Mouse (Mus musculus) heart, embryonic 15.5 days (tissue): ENCODE data around the gene Zfp759. TPM values are rescaled to one million over a fixed set of nuclear protein-coding genes. Genes with fewer than 3 reads are reported as not detected.
"Not testable (repeated sequence)": the region's sequence is repeated elsewhere in the genome, so short reads cannot be mapped to it uniquely, and the experiment has no call there.

Experiments used
- ATAC-seq: fragments of 200-750 bp; cut with Nextera tagmentation; replicated peaks from 2 replicates; pipeline ENCODE4 v1.8.0; 2017; ENCODE audit warnings: low read depth, moderate TSS enrichment; ENCODE audit not compliant: insufficient number of reproducible peaks, insufficient read depth, low FRiP score
- H3K27ac ChIP-seq: fragments of 300-500 bp; sonication (generic); 2 replicates; pipeline ENCODE4 v1.5.1; 2015; ENCODE audit warnings: mild to moderate bottlenecking, inconsistent platforms
- H3K27me3 ChIP-seq: fragments of 300-500 bp; sonication (generic); 2 replicates; pipeline ENCODE4 v1.6.1; 2015; ENCODE audit warnings: inconsistent platforms
- H3K36me3 ChIP-seq: fragments of 300-500 bp; sonication (generic); 2 replicates; pipeline ENCODE4 v1.6.1; 2015; ENCODE audit warnings: mild to moderate bottlenecking, inconsistent platforms
- H3K4me1 ChIP-seq: fragments of 300-500 bp; sonication (generic); replicated peaks from 2 replicates; pipeline ENCODE4 v1.6.1; 2015; ENCODE audit warnings: inconsistent platforms
- H3K4me2 ChIP-seq: fragments of 300-500 bp; sonication (generic); 2 replicates; pipeline ENCODE4 v1.6.1; 2015; ENCODE audit warnings: inconsistent platforms, mild to moderate bottlenecking, moderate library complexity
- H3K4me3 ChIP-seq: fragments of 300-500 bp; sonication (generic); 2 replicates; pipeline ENCODE4 v1.5.1; 2015; ENCODE audit warnings: mild to moderate bottlenecking, inconsistent platforms
- H3K9ac ChIP-seq: fragments of 300-500 bp; sonication (generic); 2 replicates; pipeline ENCODE4 v1.6.1; 2015; ENCODE audit warnings: mild to moderate bottlenecking, inconsistent platforms
- H3K9me3 ChIP-seq: fragments of 300-500 bp; sonication (generic); replicated peaks from 2 replicates; pipeline ENCODE4 v1.6.1; 2016; ENCODE audit warnings: inconsistent platforms
- WGBS: fragments of 180-500 bp; shearing (Covaris S2); methylation state at CpG from one replicate; pipeline ENCODE4 v1.1.7; 2015; ENCODE audit warnings: mixed read lengths; 5-methylcytosine and 5-hydroxymethylcytosine counted together
- polyA plus RNA-seq: library from polyadenylated mRNA; unstranded; fragments of >200 nt; fragmentation: Nextera tagmentation; extraction: Ambion mirVana; gene quantifications from 2 replicates; pipeline ENCODE4 v1.2.1, GENCODE M21; 2015

Gene Zfp759
- 1.5 and 1.6 TPM in 2 replicates for polyA plus RNA-seq

DNA sequence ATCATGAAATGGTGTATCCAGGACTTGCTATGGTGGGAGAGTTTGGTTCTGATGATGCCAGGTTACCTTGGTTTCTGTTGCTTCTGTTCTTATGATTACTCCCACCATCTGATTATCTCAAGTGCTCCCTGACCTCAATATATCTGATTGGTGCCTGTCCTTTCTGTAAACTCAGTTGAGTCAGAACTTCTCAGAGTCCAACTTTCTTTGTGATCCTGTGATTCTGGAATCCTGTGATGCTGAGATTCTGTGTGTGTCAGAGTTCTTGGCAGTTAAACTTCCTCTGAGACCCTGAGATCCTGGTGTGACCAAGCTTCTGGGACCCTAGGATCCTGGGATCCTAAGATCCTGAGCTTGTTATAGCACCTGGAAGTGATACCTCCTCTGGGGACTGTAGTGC is at the start of gene Zfp759:
Zfp759 (plus strand) TSS at position 301 of the 400 bp plus-strand sequence.
- H3K9ac ChIP-seq, H3K4me2 ChIP-seq, H3K27ac ChIP-seq, H3K4me3 ChIP-seq, H3K9me3 ChIP-seq, ATAC-seq, H3K4me1 ChIP-seq, H3K36me3 ChIP-seq, H3K27me3 ChIP-seq: not testable (repeated sequence)

GRCm38 (mm10) chr13:67072786-67073185 is 48.7 kb upstream of the Zfp759 start:
- H3K27ac ChIP-seq = no peak overlapping the region
- no peak for ATAC-seq
- no peak overlapping the region for H3K4me3 ChIP-seq
- no peak overlapping the region for H3K4me2 ChIP-seq
- H3K4me1 ChIP-seq = no peaks in the 10 kb centered on the region
- 94% methylated on average over 2 of the region's 2 CpGs for WGBS
- peaks cover 30% of the 10 kb centered on the region for H3K9me3 ChIP-seq
- H3K27me3 ChIP-seq = no peaks in the 10 kb centered on the region
- H3K36me3 ChIP-seq = peaks cover 52% of the 10 kb centered on the region
- H3K9ac ChIP-seq = no peak overlapping the region

DNA sequence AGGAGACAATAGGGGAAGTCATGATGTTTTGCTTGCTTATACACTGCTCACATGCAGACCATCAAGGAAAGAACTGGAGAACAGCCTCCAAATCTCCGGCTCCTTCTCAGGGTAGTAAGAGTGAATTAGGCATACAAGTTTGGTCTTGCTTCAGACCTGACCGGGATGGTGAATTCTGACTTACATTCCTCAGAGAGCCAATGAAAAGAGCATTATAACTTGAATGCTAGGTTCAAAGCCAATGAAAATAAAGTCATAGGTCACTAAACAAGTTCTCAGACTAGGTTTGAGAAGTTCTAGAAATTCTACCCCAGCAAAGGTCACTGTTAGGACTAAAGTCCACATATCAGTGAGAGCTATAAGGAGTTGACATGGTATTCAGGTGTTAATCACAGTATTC is 44.2 kb upstream of the Zfp759 start:
- WGBS = 90% methylated on average over 2 of the region's 2 CpGs
- Histone ChIP-seq H3K4me3 (no peak overlapping the region), H3K4me2 (no peak overlapping the region), H3K9ac (no peak overlapping the region), H3K36me3 (peaks cover 26% of the 10 kb centered on the region), H3K27me3 (no peaks in the 10 kb centered on the region), H3K9me3 (peaks cover 5% of the 10 kb centered on the region; the same call in 1 of the 2 replicates), H3K4me1 (peaks cover 9% of the 10 kb centered on the region), H3K27ac (no peak overlapping the region)
- ATAC-seq = no peak

DNA sequence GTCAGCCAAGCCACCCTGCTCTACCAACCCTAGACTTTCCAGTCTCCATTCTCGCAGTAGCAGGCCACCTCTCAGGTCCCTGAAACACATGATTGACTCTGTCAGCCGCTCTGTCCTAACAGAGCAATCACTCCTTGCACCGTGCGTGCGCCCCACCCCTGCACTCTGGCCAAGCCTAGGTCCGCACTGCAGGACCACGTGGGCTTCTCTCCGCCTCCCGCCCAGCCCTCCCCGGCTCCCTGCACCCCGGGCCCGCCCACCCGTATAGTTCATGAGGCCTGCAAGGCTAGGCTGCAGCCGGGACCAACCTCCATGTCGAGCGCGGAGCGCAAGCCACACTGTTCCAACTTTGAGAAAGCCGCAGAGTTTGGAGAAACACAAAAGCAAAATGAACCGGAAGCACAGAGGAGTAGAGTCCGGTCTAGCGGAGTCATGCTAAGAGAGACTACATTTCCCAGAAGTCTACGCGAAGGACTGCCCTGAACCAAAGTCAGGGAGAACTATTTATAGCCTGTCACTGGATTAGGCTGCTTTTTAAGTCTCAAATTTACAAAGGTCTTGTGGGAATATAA is 40.2 kb upstream of the Zfp759 start:
- WGBS = under 1% methylated on average over 24 of the region's 24 CpGs
- Histone ChIP-seq H3K4me1 (peaks cover 9% of the 10 kb centered on the region), H3K27me3 (no peaks in the 10 kb centered on the region), H3K4me3 (peak overlapping the region; percentile 73), H3K27ac (peak overlapping the region; percentile 91), H3K36me3 (peaks cover 4% of the 10 kb centered on the region), H3K4me2 (peak overlapping the region; percentile 90), H3K9ac (peak overlapping the region; percentile 79), H3K9me3 (no peaks in the 10 kb centered on the region)
- ATAC-seq = peak; percentile 100

GRCm38 (mm10) chr13:67081946-67082345 is 39.5 kb upstream of the Zfp759 start:
- H3K27me3 ChIP-seq = no peaks in the 10 kb centered on the region
- H3K4me2 ChIP-seq = peak overlapping the region; percentile 90
- H3K4me1 ChIP-seq = peaks cover 9% of the 10 kb centered on the region
- WGBS = 79% methylated on average over 1 of the region's 1 CpGs
- 0 out of 2 replicates have a peak overlapping the region, but pooled peaks have one; percentile 79 for H3K9ac ChIP-seq
- H3K4me3 ChIP-seq = peak overlapping the region; percentile 73
- no peak for ATAC-seq
- H3K36me3 ChIP-seq = peaks cover 3% of the 10 kb centered on the region; the same call in 1 of the 2 replicates
- H3K27ac ChIP-seq = peak overlapping the region; percentile 91
- H3K9me3 ChIP-seq = no peaks in the 10 kb centered on the region

DNA sequence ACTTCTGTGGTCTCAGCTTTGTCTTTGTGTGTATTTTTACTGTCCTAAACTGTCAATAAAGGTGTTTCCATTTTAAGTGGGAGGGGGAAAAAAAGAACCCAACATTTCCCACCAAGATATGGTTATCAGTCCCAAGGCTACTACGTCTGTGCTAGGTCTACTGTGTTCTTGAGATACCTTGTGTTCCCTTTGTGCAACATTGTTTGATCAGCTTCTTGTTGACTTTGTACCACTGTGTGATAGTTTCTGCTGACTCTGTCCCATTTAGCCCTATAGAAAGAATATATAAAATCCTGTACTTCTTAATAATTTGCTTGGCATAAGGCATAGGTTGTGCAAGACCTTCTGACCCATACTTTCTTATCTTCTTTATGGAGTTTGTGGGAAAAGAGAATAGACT is 31.3 kb upstream of the Zfp759 start:
- Histone ChIP-seq H3K4me3 (no peak overlapping the region), H3K9me3 (no peaks in the 10 kb centered on the region), H3K4me1 (no peaks in the 10 kb centered on the region), H3K27me3 (no peaks in the 10 kb centered on the region), H3K9ac (no peak overlapping the region), H3K27ac (no peak overlapping the region), H3K36me3 (no peaks in the 10 kb centered on the region), H3K4me2 (no peak overlapping the region)
- 52% methylated on average over 1 of the region's 1 CpGs for WGBS
- ATAC-seq = no peak

GRCm38 (mm10) chr13:67097876-67098275 is 23.6 kb upstream of the Zfp759 start, which contains the start of gene Zfp708:
Gene Zfp708 (minus strand): TSS chr13:67097976.
- WGBS = 86% methylated on average over 10 of the region's 10 CpGs
- H3K36me3 ChIP-seq = peaks cover 5% of the 10 kb centered on the region; the same call in 1 of the 2 replicates
- no peaks in the 10 kb centered on the region for H3K9me3 ChIP-seq
- H3K4me3 ChIP-seq = no peak within 1 kb of the TSS
- H3K4me1 ChIP-seq = no peaks in the 10 kb centered on the region
- no peaks in the 10 kb centered on the region for H3K27me3 ChIP-seq
- ATAC-seq = no peak
- no peak within 1 kb of the TSS for H3K27ac ChIP-seq
- no peak within 1 kb of the TSS for H3K4me2 ChIP-seq
- no peak within 1 kb of the TSS for H3K9ac ChIP-seq

- 54% methylated on average over 9 of the region's 9 CpGs for WGBS
- H3K4me3 ChIP-seq = peak overlapping the region; percentile 75
- H3K27ac ChIP-seq = peak overlapping the region; percentile 94
- peak overlapping the region; percentile 80 for H3K4me2 ChIP-seq
- peaks cover 8% of the 10 kb centered on the region for H3K36me3 ChIP-seq
- H3K4me1 ChIP-seq = peaks cover 11% of the 10 kb centered on the region
- H3K27me3 ChIP-seq = no peaks in the 10 kb centered on the region
- peak overlapping the region; percentile 76 for H3K9ac ChIP-seq
- ATAC-seq = 0 out of 2 replicates have a peak, but pooled peaks have one; percentile 19
- no peaks in the 10 kb centered on the region for H3K9me3 ChIP-seq
These were observed 13.8 kb upstream of the Zfp759 start for GRCm38 (mm10) chr13:67107681-67108080.

- peak within 1 kb of the TSS; percentile 94 for H3K27ac ChIP-seq
- ATAC-seq = peak; percentile 95
- H3K27me3 ChIP-seq = no peaks in the 10 kb centered on the region
- H3K4me2 ChIP-seq = peak within 1 kb of the TSS; percentile 80
- H3K4me3 ChIP-seq = peak within 1 kb of the TSS; percentile 75
- peak within 1 kb of the TSS; percentile 76 for H3K9ac ChIP-seq
- peaks cover 11% of the 10 kb centered on the region for H3K4me1 ChIP-seq
- no peaks in the 10 kb centered on the region for H3K9me3 ChIP-seq
- WGBS = under 1% methylated on average over 17 of the region's 17 CpGs
- H3K36me3 ChIP-seq = peaks cover 8% of the 10 kb centered on the region
These were observed 13.2 kb upstream of the Zfp759 start, which contains the start of gene Gm28557 for GRCm38 (mm10) chr13:67108194-67108820. Gene Gm28557 (minus strand): TSS chr13:67108604.

DNA sequence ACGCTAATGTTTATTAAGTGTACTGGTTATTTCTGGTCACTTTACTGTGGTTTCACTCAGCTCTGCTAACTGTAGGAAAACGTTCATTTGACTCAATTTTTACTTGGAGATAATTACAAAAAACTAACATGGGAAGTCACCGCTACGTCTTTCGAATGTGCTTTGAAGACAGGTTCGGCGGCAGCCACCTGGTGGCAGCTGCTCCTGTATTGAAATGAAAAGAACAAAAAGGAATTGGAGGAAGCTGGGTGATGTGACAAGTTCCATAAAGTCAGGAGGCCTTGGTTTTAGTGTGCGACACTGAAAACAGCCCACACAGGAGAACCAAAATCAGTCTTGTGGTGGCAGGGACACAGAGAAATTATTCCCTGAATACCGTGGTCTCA is 12.6 kb upstream of the Zfp759 start:
- peak overlapping the region; percentile 80 for H3K4me2 ChIP-seq
- ATAC-seq = peak; percentile 32; the same call in 1 of the 2 replicates
- H3K4me3 ChIP-seq = peak overlapping the region; percentile 75
- 0 out of 2 replicates have a peak overlapping the region, but pooled peaks have one; percentile 13 for H3K27ac ChIP-seq
- no peaks in the 10 kb centered on the region for H3K27me3 ChIP-seq
- 7% methylated on average over 9 of the region's 9 CpGs for WGBS
- H3K9ac ChIP-seq = peak overlapping the region; percentile 23; the same call in 1 of the 2 replicates
- H3K4me1 ChIP-seq = peaks cover 11% of the 10 kb centered on the region
- no peaks in the 10 kb centered on the region for H3K9me3 ChIP-seq
- peaks cover 8% of the 10 kb centered on the region for H3K36me3 ChIP-seq

GRCm38 (mm10) chr13:67112096-67112495 is 9.4 kb upstream of the Zfp759 start:
- Histone ChIP-seq H3K27ac (no peak overlapping the region), H3K4me3 (no peak overlapping the region), H3K36me3 (no peaks in the 10 kb centered on the region), H3K4me2 (no peak overlapping the region), H3K27me3 (no peaks in the 10 kb centered on the region), H3K4me1 (peaks cover 11% of the 10 kb centered on the region), H3K9me3 (no peaks in the 10 kb centered on the region), H3K9ac (no peak overlapping the region)
- WGBS = 75% methylated on average over 12 of the region's 12 CpGs
- ATAC-seq = no peak
